Mouse (Mus musculus) c-Kit-positive CD71-negative TER-119-negative erythroid progenitor cells, embryonic 14.5 days (primary cell): Measurements from ENCODE around the gene Rnf141.

Experiments
- DNase-seq: peaks from one replicate; pipeline ENCODE4 v3.0.0-alpha.2; 2013; ENCODE audit warnings: low read depth

Rnf141 gene

GRCm38 (mm10) chr7:110762605-110763180 is 81.6 kb downstream of the Rnf141 start:
- DNase-seq: no peak

GRCm38 (mm10) chr7:110756440-110756839 is 87.8 kb downstream of the Rnf141 start:
- no peak for DNase-seq

DNA sequence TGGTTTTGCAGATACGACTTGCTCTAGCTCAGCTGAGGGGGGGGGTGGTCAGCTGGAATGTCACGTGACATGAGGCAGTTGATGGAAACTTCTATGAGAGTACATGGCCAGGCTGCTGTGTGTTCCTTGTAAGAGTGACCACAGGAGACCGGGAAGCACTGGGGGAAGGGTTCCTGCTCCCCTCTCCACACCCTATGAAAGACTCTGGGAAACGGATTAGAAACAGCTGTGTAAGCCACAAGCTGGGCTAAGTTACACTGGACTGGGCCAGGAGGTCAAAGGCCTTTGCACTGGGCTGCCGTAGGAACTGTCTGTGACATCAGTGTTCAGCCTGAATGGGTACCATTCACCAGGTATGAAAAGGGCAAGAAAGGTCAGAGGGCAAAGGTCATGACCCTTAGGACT is 90.3 kb downstream of the Rnf141 start:
- DNase-seq: no peak

DNA sequence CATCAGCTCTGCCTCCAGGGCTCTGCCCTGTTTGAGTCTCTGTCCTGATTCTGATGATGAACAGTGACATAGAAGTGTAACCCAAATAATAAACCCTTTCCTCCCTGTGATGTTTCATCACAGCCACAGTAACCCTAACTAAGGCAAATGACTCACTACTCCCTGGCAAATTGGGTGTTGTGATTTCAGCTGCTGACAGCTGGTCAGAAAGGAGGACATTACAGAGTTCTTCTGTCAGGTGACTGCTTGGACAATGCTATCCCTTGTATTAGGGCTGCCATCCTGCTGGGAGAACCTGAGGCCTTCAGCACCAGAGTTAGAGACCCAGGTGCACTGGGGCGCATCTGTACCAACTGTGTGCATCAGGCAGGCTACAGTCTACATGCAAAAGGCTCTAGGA is 90.9 kb downstream of the Rnf141 start:
- DNase-seq: no peak

DNA sequence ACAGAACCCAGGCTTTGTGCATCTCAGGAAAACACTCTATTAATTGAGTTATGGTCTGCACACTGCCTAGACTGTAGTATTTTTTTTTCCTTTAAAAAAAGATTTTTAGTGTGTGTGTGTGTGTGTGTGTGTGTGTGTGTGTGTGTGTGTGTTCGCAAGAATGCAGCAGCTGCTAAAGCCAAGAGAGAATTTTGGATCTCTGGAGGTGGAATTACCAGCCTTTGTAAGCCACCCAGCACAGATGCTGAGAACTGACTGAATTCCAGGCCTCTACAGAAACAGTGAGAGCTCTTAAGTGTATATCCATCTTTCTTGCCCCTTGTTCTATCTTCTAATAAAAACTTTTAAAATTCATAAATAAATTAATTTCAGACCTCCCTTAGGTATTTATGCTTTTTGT is 92.6 kb downstream of the Rnf141 start:
- DNase-seq: no peak

DNA sequence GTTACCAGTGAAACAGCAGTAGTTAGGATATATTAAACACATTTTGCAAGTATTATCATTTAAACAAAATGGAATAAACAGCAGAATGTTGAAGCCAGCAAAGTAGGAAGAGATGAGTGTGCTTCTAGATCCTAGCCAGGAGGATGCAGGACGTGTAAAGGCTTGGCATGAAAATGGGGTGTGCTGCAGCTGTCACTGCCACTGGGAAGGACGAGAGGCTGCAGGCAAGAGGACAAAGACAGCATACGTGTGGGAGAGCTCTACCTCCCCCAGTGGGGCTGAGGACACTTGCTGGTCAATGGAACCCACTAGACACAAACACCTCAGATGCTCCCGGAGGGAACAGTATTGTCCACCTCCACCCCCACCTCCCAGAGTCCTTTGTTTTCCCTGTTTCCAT is 93.4 kb downstream of the Rnf141 start:
- no peak for DNase-seq
